Comparison of ENCODE assay signal across 9 mouse cellular contexts in the genomic region with DNA sequence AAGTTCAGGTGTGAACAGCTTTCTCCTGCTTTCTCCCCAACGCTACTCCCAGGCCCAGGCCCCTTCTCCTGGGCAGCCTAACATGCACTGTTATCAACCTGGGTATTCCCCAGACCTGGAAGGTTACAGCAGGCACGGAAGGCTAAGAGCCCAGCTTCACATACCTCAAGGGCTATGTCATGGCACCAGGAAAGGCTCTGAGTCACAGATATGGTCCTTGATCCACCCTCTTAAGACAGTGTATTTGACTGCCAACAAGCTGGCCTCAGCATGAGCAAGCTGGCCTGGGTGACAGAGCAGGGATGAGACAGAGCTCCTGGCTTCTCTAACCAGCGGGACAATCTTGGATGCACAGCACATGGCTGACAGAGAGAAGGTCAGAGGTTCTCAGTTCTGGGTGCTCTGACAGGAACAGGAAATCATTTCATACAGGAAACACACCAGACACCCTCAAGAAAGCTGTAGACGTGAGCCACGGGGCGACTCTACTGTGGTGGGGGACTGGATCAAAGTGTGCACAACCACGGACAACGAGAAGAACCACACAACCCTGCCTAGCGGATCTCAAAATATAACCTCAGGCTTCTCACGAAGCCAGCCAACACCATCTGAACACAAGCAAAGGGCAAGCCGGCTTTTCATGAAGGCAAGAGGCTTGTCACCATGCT.
DNase-seq lines count a peak whose midpoint lies in the region; ATAC-seq and TF ChIP-seq lines count a peak whose summit lies in the region.
"Had no signal": no experiment of that assay in that cellular context is flagged by ENCODE, and none has a peak within 500 bp of the region (broad histone marks: within the 10 kb centered on the region; RNA-seq: fewer than 3 reads in every experiment).

No protein-coding gene starts in this region.

- H3K27ac ChIP-seq in kidney, adult 2 months (ENCODE audit: insufficient read depth, low read depth, low read length), result no peak overlapping the region
- H3K27ac ChIP-seq in liver, postnatal 0 days (ENCODE audit: low read depth), result no peak overlapping the region
- H3K27ac ChIP-seq: hindbrain, embryonic 14.5 days had no signal

- DNase-seq in kidney, adult 2 months, result peak; percentile 23
- DNase-seq in kidney, adult 9 months, result no peak
- DNase-seq in gastrocnemius, postnatal 25 days, result peak; percentile 61
- no peak for DNase-seq in liver, postnatal 0 days
- DNase-seq in thymus, postnatal 0 days (ENCODE audit: low spot score), result peak; percentile 71
- DNase-seq in left cerebral cortex, adult 8-10 months (ENCODE audit: low spot score in 2 of 2), result no peak
- no peak for DNase-seq in urinary bladder, postnatal 10 days (ENCODE audit: low spot score)
- no peak for DNase-seq in urinary bladder, adult 18-20 months (ENCODE audit: low spot score in 2 of 2)

- ATAC-seq in liver, postnatal 0 days, result peak; percentile 55

- TF ChIP-seq CTCF in kidney, adult 2 months (conservative IDR thresholded peaks at IDR 0.05; ENCODE audit: insufficient read depth, insufficient read length, low read depth, low read length), result no peak
- no peak for TF ChIP-seq CTCF in liver, postnatal 0 days (IDR thresholded peaks at IDR 0.05; ENCODE audit: low read depth)

- TF ChIP-seq EP300 in liver, postnatal 0 days (IDR thresholded peaks at IDR 0.05; ENCODE audit: low read depth), result no peak

- no peaks in the 10 kb centered on the region for H3K27me3 ChIP-seq in kidney, adult 2 months (replicated peaks; ENCODE audit: control insufficient read depth, insufficient read depth, low read length)
- H3K27me3 ChIP-seq in liver, postnatal 0 days (ENCODE audit: insufficient read depth, low read length), result no peaks in the 10 kb centered on the region

- H3K9me3 ChIP-seq in liver, postnatal 0 days (ENCODE audit: low read length), result no peaks in the 10 kb centered on the region

- no peak for TF ChIP-seq POLR2A in kidney, adult 2 months (IDR thresholded peaks at IDR 0.05; ENCODE audit: low read depth, low read length)

- no peak overlapping the region for H3K4me3 ChIP-seq in kidney, adult 2 months (ENCODE audit: insufficient read depth, low read depth, low read length)
- no peak overlapping the region for H3K4me3 ChIP-seq in liver, postnatal 0 days (ENCODE audit: low read depth, low read length)

- H3K36me3 ChIP-seq in kidney, adult 2 months (ENCODE audit: control insufficient read depth, insufficient read depth, low read length), result no peaks in the 10 kb centered on the region
- H3K36me3 ChIP-seq in liver, postnatal 0 days (replicated peaks; ENCODE audit: insufficient read depth, low read length), result no peaks in the 10 kb centered on the region

- no peak overlapping the region for H3K9ac ChIP-seq in liver, postnatal 0 days (replicated peaks)
- H3K9ac ChIP-seq: hindbrain, embryonic 14.5 days had no signal

- no peak overlapping the region for H3K4me2 ChIP-seq in liver, postnatal 0 days (ENCODE audit: low read depth, low read length)
- H3K4me2 ChIP-seq: hindbrain, embryonic 14.5 days had no signal

- H3K4me1 ChIP-seq in kidney, adult 2 months (ENCODE audit: control insufficient read depth, insufficient read depth, low read length), result no peaks in the 10 kb centered on the region; the same call in 1 of the 2 replicates
- H3K4me1 ChIP-seq in liver, postnatal 0 days (ENCODE audit: insufficient read depth), result no peaks in the 10 kb centered on the region

- whole genome bisulfite sequencing in kidney, adult 2 months, result 61% methylated on average over 11 of the region's 11 CpGs
- WGBS in liver, postnatal 0 days (ENCODE audit: insufficient replicate concordance), result 58% methylated on average over 11 of the region's 11 CpGs

Comparison
In these comparisons a context has a peak if more than half of its experiments do, and no peak if none do; other contexts are left out.
1. DNase-seq: peak in kidney, adult 2 months (single experiment), gastrocnemius, postnatal 25 days (single experiment) and thymus, postnatal 0 days (single experiment); none in kidney, adult 9 months (single experiment), liver, postnatal 0 days (single experiment), left cerebral cortex, adult 8-10 months (0 of 2), urinary bladder, postnatal 10 days (single experiment) and urinary bladder, adult 18-20 months (0 of 2).